Mouse (Mus musculus): Measurements from ENCODE around the gene Prdx6.

DNA sequence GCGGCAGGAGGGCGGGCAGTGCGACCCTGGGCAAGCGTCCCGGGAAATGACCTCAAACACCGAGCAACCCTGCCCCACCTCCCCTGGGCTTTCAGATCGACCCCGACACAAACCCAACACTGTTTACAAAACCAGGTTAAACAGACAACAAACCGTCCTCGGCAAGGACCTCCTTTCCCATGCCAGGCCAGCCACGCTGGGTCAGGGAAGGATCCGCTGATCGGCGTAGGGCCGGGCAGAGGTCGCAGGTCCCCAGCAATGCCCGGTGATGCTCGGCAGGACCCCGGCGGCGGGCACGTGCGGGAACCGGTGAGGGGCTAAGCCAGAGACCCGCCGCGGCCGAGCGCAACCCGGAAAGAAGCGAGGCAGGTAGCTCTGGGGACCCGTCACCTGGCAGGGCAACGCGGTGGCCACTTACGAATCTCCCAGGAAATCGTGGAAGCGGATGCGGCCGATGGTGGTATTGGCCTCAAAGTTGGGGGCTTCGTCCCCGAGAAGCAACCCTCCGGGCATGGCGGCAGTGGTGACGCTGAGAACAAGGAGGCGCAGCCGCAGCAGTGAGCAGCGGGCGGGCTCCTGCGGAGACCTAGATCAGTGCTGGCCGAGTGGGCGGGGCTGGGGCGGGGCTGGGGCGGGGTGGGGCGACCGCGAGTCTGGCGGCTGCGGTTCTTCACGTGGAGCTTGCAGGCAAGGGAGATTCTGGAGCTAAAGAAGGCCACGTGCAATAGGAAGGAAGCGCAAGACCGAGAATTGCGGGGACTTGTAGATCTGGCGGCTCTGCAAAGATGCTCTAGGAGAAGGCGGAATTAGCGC, at the start of gene Prdx6:
- TF ChIP-seq CTCF (IDR thresholded peaks at IDR 0.05; ENCODE audit: control insufficient read depth, insufficient read depth, insufficient replicate concordance, low read depth, low read length) (no peak), POLR2A (IDR thresholded peaks at IDR 0.05; ENCODE audit: control insufficient read depth, low read depth, low read length) (peak; percentile 86)
